Mouse (Mus musculus): ENCODE results near the gene Med16. TPM values are rescaled to one million over a fixed set of nuclear protein-coding genes. Genes with fewer than 3 reads are reported as not detected.

The Med16 gene
- polyA plus RNA-seq, 1 experiment from 2014 or later, result 33.2 TPM

- Histone ChIP-seq H3K27ac (ENCODE audit: low read depth, low read length) (peak overlapping the region; percentile 62; the same call in 1 of the 2 replicates), H3K9ac (replicated peaks; ENCODE audit: low read depth, low read length) (peak overlapping the region; percentile 91), H3K9me3 (ENCODE audit: control insufficient read depth, low read length) (no peaks in the 10 kb centered on the region), H3K36me3 (ENCODE audit: control insufficient read depth, insufficient read depth, low read length) (peaks cover 13% of the 10 kb centered on the region), H3K4me3 (ENCODE audit: low read depth, low read length) (peak overlapping the region; percentile 88), H3K4me2 (ENCODE audit: low read depth, low read length) (peak overlapping the region; percentile 83), H3K27me3 (ENCODE audit: control insufficient read depth, insufficient read depth, low read length) (no peaks in the 10 kb centered on the region), H3K4me1 (ENCODE audit: control insufficient read depth, insufficient read depth, low read length) (peaks cover 28% of the 10 kb centered on the region)
- WGBS, result 12% methylated on average over 9 of the region's 9 CpGs
- no peak for ATAC-seq (ENCODE audit: low read depth)
These were observed 20.4 kb upstream of the Med16 start for GRCm38 (mm10) chr10:79928907-79929701.

- Histone ChIP-seq H3K27me3 (ENCODE audit: control insufficient read depth, insufficient read depth, low read length) (peaks cover 3% of the 10 kb centered on the region; the same call in 1 of the 2 replicates), H3K27ac (ENCODE audit: low read depth, low read length) (peak overlapping the region; percentile 92), H3K4me1 (ENCODE audit: control insufficient read depth, insufficient read depth, low read length) (peaks cover 22% of the 10 kb centered on the region), H3K9ac (replicated peaks; ENCODE audit: low read depth, low read length) (peak overlapping the region; percentile 91), H3K36me3 (ENCODE audit: control insufficient read depth, insufficient read depth, low read length) (peaks cover 13% of the 10 kb centered on the region), H3K4me2 (ENCODE audit: low read depth, low read length) (peak overlapping the region; percentile 83), H3K4me3 (ENCODE audit: low read depth, low read length) (peak overlapping the region; percentile 88), H3K9me3 (ENCODE audit: control insufficient read depth, low read length) (no peaks in the 10 kb centered on the region)
- no peak for ATAC-seq (ENCODE audit: low read depth)
- WGBS, result 0% methylated on average over 28 of the region's 29 CpGs
These were observed 19.4 kb upstream of the Med16 start for GRCm38 (mm10) chr10:79928030-79928694.

GRCm38 (mm10) chr10:79927324-79928029 lies 18.8 kb upstream of the Med16 start:
- H3K36me3 ChIP-seq (ENCODE audit: control insufficient read depth, insufficient read depth, low read length), result peaks cover 9% of the 10 kb centered on the region
- H3K4me2 ChIP-seq (ENCODE audit: low read depth, low read length), result peak overlapping the region; percentile 83
- H3K4me1 ChIP-seq (ENCODE audit: control insufficient read depth, insufficient read depth, low read length), result peaks cover 17% of the 10 kb centered on the region
- peak; percentile 36 for ATAC-seq (ENCODE audit: low read depth)
- H3K4me3 ChIP-seq (ENCODE audit: low read depth, low read length), result peak overlapping the region; percentile 88
- H3K9ac ChIP-seq (replicated peaks; ENCODE audit: low read depth, low read length), result peak overlapping the region; percentile 91
- H3K27me3 ChIP-seq (ENCODE audit: control insufficient read depth, insufficient read depth, low read length), result peaks cover 10% of the 10 kb centered on the region
- H3K9me3 ChIP-seq (ENCODE audit: control insufficient read depth, low read length), result no peaks in the 10 kb centered on the region
- under 1% methylated on average over 54 of the region's 54 CpGs for WGBS
- H3K27ac ChIP-seq (ENCODE audit: low read depth, low read length), result peak overlapping the region; percentile 92

- peak; percentile 73 for ATAC-seq (ENCODE audit: low read depth)
- Histone ChIP-seq H3K4me1 (ENCODE audit: control insufficient read depth, insufficient read depth, low read length) (peaks cover 15% of the 10 kb centered on the region), H3K4me2 (ENCODE audit: low read depth, low read length) (peak within 1 kb of the TSS; percentile 83), H3K9ac (replicated peaks; ENCODE audit: low read depth, low read length) (peak within 1 kb of the TSS; percentile 91), H3K36me3 (ENCODE audit: control insufficient read depth, insufficient read depth, low read length) (0 out of 2 replicates have a peak, but pooled peaks cover 6% of the 10 kb centered on the region), H3K4me3 (ENCODE audit: low read depth, low read length) (peak within 1 kb of the TSS; percentile 88), H3K27ac (ENCODE audit: low read depth, low read length) (peak within 1 kb of the TSS; percentile 92), H3K9me3 (ENCODE audit: control insufficient read depth, low read length) (no peaks in the 10 kb centered on the region), H3K27me3 (ENCODE audit: control insufficient read depth, insufficient read depth, low read length) (peaks cover 17% of the 10 kb centered on the region)
- WGBS, result under 1% methylated on average over 63 of the region's 63 CpGs
These were observed 18.0 kb upstream of the Med16 start, which contains the start of gene Arid3a for GRCm38 (mm10) chr10:79926491-79927323. Gene Arid3a (plus strand): TSS chr10:79927043.

DNA sequence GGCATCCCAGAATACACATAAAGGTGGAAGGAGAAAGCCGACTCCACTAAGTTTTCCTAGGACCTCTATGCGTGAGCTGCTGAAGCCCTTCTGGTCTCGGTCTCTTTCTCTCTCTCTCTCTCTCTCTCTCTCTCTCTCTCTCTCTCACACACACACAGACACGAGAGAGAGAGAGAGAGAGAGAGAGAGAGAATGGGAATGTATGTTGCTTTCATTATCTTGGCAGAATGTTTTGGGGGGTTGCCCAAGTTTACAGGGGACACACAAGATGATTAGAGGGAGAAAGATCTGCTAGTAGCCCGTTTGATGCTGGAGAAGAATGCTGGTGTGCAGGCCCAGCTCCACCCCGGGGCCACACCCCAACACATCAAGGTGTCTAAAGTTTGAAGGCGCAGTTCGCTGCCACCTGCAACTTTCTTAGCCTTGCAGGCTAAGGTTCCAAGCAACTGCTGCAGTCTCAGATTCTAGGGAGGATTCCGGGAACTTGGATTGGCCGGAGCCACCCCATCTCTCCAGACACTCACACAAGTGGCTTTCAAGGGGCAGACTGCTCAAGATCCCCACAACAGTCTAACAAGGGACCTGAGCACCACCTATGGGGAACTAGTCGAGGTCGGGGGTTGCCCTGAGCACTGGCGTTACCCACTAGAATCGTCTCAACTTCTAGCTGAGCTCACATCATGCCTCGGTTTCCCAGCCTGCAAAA lies 17.2 kb upstream of the Med16 start:
- ATAC-seq (ENCODE audit: low read depth), result no peak
- peaks cover 24% of the 10 kb centered on the region for H3K27me3 ChIP-seq (ENCODE audit: control insufficient read depth, insufficient read depth, low read length)
- peak overlapping the region; percentile 91 for H3K9ac ChIP-seq (replicated peaks; ENCODE audit: low read depth, low read length)
- 11% methylated on average over 15 of the region's 15 CpGs for WGBS
- H3K4me3 ChIP-seq (ENCODE audit: low read depth, low read length), result peak overlapping the region; percentile 88
- H3K9me3 ChIP-seq (ENCODE audit: control insufficient read depth, low read length), result no peaks in the 10 kb centered on the region
- H3K36me3 ChIP-seq (ENCODE audit: control insufficient read depth, insufficient read depth, low read length), result 0 out of 2 replicates have a peak, but pooled peaks cover 2% of the 10 kb centered on the region
- H3K27ac ChIP-seq (ENCODE audit: low read depth, low read length), result no peak overlapping the region; the same call in 1 of the 2 replicates
- peak overlapping the region; percentile 83 for H3K4me2 ChIP-seq (ENCODE audit: low read depth, low read length)
- H3K4me1 ChIP-seq (ENCODE audit: control insufficient read depth, insufficient read depth, low read length), result peaks cover 16% of the 10 kb centered on the region

- Histone ChIP-seq H3K27me3 (ENCODE audit: control insufficient read depth, insufficient read depth, low read length) (peaks cover 32% of the 10 kb centered on the region), H3K4me3 (ENCODE audit: low read depth, low read length) (no peak overlapping the region), H3K9ac (replicated peaks; ENCODE audit: low read depth, low read length) (no peak overlapping the region), H3K27ac (ENCODE audit: low read depth, low read length) (no peak overlapping the region), H3K4me1 (ENCODE audit: control insufficient read depth, insufficient read depth, low read length) (peaks cover 14% of the 10 kb centered on the region), H3K4me2 (ENCODE audit: low read depth, low read length) (peak overlapping the region; percentile 83; the same call in 1 of the 2 replicates), H3K36me3 (ENCODE audit: control insufficient read depth, insufficient read depth, low read length) (no peaks in the 10 kb centered on the region), H3K9me3 (ENCODE audit: control insufficient read depth, low read length) (no peaks in the 10 kb centered on the region)
- 10% methylated on average over 29 of the region's 29 CpGs for WGBS
- no peak for ATAC-seq (ENCODE audit: low read depth)
These were observed 16.5 kb upstream of the Med16 start for GRCm38 (mm10) chr10:79924998-79925784.

GRCm38 (mm10) chr10:79921572-79921971 lies 12.8 kb upstream of the Med16 start:
- H3K27ac ChIP-seq (ENCODE audit: low read depth, low read length), result no peak overlapping the region
- peak overlapping the region; percentile 44 for H3K4me2 ChIP-seq (ENCODE audit: low read depth, low read length)
- 0 out of 2 replicates have a peak overlapping the region, but pooled peaks have one; percentile 32 for H3K9ac ChIP-seq (replicated peaks; ENCODE audit: low read depth, low read length)
- H3K4me1 ChIP-seq (ENCODE audit: control insufficient read depth, insufficient read depth, low read length), result peaks cover 11% of the 10 kb centered on the region
- no peak for ATAC-seq (ENCODE audit: low read depth)
- peak overlapping the region; percentile 12 for H3K4me3 ChIP-seq (ENCODE audit: low read depth, low read length)
- H3K36me3 ChIP-seq (ENCODE audit: control insufficient read depth, insufficient read depth, low read length), result no peaks in the 10 kb centered on the region
- peaks cover 60% of the 10 kb centered on the region for H3K27me3 ChIP-seq (ENCODE audit: control insufficient read depth, insufficient read depth, low read length)
- 2% methylated on average over 34 of the region's 34 CpGs for WGBS
- no peaks in the 10 kb centered on the region for H3K9me3 ChIP-seq (ENCODE audit: control insufficient read depth, low read length)
